Mouse (Mus musculus): ENCODE measurements around the gene Defb20. TPM values are rescaled to one million over a fixed set of nuclear protein-coding genes. Genes with fewer than 3 reads are reported as not detected.
"Not testable (repeated sequence)": the region's sequence is repeated elsewhere in the genome, so short reads cannot be mapped to it uniquely, and the experiment has no call there.

Gene Defb20
- polyA plus RNA-seq (2015; fragmentation: Nextera tagmentation; extraction: Ambion mirVana), result not detected in 2 replicates

DNA sequence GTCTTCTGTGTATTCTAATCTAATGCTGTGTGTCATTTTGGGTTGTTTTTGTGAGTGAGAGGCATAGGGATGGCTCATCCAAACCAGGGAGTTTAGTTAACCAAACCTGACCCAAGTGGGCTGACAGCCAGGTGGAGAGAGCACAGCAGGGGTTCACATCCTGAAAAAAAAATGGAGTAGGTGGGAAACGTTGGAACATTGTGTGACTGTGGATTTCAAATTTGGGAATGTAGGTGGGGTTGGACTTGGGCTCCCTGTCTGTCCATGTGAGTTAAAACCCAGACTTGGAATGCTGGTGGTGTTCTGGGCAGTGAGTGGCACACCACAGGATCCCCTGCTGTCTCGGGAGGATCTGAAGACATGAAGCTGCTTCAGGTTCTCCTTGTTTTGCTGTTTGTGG, at the start of gene Defb20:
Gene Defb20, plus strand, starts transcription at position 301 of the 400 bp plus-strand sequence.
- H3K27ac ChIP-seq, result no peak within 1 kb of the TSS
- H3K9ac ChIP-seq, result no peak within 1 kb of the TSS
- no peaks in the 10 kb centered on the region for H3K4me1 ChIP-seq
- WGBS, result 57% methylated on average over 2 of the region's 2 CpGs
- no peak for ATAC-seq (replicated peaks; ENCODE audit: low FRiP score)
- H3K4me3 ChIP-seq (replicated peaks), result no peak within 1 kb of the TSS
- H3K4me2 ChIP-seq, result no peak within 1 kb of the TSS
- no peaks in the 10 kb centered on the region for H3K27me3 ChIP-seq
- no peaks in the 10 kb centered on the region for H3K9me3 ChIP-seq (replicated peaks)
- H3K36me3 ChIP-seq, result no peaks in the 10 kb centered on the region

DNA sequence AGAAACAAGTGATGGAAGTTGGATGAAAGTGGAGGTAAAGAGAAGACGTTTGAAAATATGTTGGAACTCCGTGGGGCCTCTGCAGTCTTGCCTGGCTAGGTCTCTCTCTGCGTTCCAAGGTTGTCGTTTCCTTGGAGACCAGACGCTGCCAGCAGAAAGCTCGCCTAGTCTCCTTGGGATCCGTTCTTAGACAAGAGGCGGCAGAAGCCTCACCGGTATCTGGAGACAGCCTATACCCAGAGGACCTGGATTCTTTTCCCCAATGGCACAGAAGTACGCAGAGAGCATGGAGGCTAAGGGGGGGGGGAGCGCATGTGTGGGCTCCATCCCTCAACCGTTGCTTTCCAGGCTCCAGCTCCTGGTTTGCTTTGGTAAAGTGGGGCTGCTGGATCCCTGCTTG, 49.4 kb upstream of the Defb20 start:
- Histone ChIP-seq H3K4me1 (peaks cover 10% of the 10 kb centered on the region), H3K27ac (no peak overlapping the region), H3K4me2 (peak overlapping the region; percentile 48), H3K36me3 (no peaks in the 10 kb centered on the region), H3K9me3 (replicated peaks) (no peaks in the 10 kb centered on the region; the same call in 1 of the 2 replicates), H3K27me3 (0 out of 2 replicates have a peak, but pooled peaks cover 3% of the 10 kb centered on the region), H3K4me3 (replicated peaks) (peak overlapping the region; percentile 17; the same call in 1 of the 2 replicates), H3K9ac (no peak overlapping the region)
- WGBS, result 6% methylated on average over 12 of the region's 12 CpGs
- peak; percentile 62; the same call in 1 of the 2 replicates for ATAC-seq (replicated peaks; ENCODE audit: low FRiP score)

DNA sequence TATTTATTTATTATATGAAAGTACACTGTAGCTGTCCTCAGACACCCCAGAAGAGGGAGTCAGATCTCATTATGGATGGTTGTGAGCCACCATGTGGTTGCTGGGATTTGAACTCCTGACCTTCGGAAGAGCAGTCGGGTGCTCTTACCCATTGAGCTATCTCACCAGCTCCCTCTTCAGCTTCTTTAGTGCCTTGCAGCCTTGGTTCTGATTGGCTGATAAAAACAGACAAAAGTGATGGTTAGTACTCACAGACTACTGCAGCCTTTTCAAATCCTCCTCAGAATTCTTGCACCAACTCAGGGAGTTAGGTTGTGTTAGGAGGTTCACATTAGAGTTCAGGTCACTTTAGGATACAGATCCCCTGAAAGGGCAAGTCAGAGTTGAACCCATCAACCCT, 48.4 kb upstream of the Defb20 start:
- H3K4me3 ChIP-seq (replicated peaks); H3K9ac ChIP-seq; H3K4me2 ChIP-seq; H3K9me3 ChIP-seq (replicated peaks); H3K27ac ChIP-seq; ATAC-seq (replicated peaks; ENCODE audit: low FRiP score); H3K36me3 ChIP-seq; H3K27me3 ChIP-seq: not testable (repeated sequence)
- peaks cover 10% of the 10 kb centered on the region for H3K4me1 ChIP-seq
- 93% methylated on average over 2 of the region's 2 CpGs for WGBS

DNA sequence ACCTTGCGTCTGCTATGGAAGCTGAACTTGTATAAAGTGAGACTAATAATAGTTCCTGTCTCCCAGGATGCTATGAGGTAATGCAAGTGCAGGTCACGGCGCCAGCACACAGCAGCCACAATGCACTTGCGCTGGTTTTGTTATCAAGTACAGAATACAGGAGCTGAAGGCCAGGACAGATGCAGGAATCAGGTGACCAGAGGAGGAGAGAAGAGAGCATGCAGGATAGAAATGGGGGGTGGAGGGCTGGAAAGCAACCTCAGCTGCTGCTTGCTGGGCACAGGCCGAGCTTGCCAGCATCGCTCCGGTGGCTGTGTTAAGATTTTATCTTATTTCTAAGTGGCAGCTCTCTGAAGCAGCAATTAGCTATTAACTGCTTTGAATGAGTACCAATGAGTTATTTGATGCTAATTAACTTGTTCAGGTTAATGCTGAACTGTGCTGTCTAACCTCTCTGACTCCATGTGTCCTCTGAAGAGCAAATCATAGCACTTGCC, 40.4 kb upstream of the Defb20 start:
- no peak overlapping the region for H3K4me3 ChIP-seq (replicated peaks)
- 0 out of 2 replicates have a peak overlapping the region, but pooled peaks have one; percentile 82 for H3K4me2 ChIP-seq
- H3K27me3 ChIP-seq, result peaks cover 10% of the 10 kb centered on the region; the same call in 1 of the 2 replicates
- peaks cover 15% of the 10 kb centered on the region for H3K4me1 ChIP-seq
- ATAC-seq (replicated peaks; ENCODE audit: low FRiP score), result peak; percentile 55
- no peaks in the 10 kb centered on the region for H3K9me3 ChIP-seq (replicated peaks)
- H3K36me3 ChIP-seq, result no peaks in the 10 kb centered on the region
- WGBS, result 66% methylated on average over 7 of the region's 7 CpGs
- H3K9ac ChIP-seq, result no peak overlapping the region
- peak overlapping the region; percentile 39 for H3K27ac ChIP-seq

DNA sequence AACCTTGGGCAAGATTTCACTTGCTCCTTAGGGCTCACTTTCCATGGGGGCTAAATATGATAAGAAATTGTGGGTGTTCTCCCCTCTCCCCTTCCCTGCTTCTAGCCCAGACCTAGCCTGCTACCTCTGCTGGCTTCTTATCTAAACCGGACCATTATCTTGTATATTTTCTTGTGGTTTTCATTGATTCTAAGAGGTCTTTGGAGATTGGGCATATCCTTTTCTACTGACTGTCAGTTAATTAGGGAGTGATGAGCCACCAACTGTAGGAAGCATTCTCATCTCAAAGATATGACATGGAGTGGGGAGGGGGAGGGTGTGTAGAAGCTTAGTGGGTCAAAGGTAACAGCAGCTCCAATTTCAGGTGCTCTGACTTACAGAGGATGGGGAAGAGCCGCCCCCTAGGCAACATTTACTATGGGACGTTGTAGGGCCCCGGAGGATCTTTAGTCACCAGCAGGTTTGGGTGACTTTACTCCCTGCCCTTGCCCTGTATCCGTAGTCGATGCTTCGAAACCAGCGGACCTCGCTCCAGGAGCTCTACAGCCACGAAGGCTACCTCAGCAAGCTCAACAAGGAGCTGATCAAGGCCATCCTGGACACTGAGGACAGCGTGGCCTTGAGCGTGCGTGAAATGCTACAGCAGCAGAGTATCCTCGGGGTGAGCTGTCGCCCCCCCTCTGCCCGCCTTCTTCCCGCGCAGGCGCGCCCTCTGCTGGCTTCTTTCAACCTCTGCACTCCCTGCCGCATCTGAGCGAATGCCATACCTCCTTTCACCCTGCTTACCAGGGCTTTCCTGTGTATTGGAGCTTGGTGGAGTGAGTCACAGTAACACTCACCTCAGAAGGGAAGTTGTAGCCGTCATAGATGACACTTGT, 39.6 kb upstream of the Defb20 start:
- Histone ChIP-seq H3K27ac (peak overlapping the region; percentile 25), H3K27me3 (peaks cover 10% of the 10 kb centered on the region; the same call in 1 of the 2 replicates), H3K9ac (peak overlapping the region; percentile 48), H3K36me3 (no peaks in the 10 kb centered on the region), H3K4me3 (replicated peaks) (peak overlapping the region; percentile 35), H3K9me3 (replicated peaks) (no peaks in the 10 kb centered on the region), H3K4me2 (peak overlapping the region; percentile 82), H3K4me1 (peaks cover 18% of the 10 kb centered on the region)
- peak; percentile 68 for ATAC-seq (replicated peaks; ENCODE audit: low FRiP score)
- WGBS, result 4% methylated on average over 23 of the region's 23 CpGs

DNA sequence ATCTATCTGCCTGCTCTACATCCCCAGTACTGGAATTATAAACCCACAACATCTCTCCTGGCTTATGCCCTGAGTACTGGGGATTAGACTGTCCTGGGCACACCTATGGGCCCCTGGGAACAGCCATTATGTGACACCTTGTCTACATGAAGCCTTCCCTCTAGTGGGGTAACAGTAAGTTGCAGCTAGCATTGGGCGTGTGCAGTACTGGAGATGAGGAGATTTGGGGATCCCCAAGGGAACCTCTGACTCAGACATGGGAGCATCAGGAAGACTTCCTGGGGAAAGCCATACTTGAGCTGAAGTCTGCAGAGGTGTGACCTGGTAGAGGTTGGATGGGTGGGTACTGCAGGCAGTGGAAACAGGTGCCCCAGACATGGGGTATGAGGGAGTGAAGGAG, 37.9 kb upstream of the Defb20 start:
- no peak for ATAC-seq (replicated peaks; ENCODE audit: low FRiP score)
- Histone ChIP-seq H3K4me1 (peaks cover 29% of the 10 kb centered on the region), H3K4me3 (replicated peaks) (no peak overlapping the region), H3K9ac (no peak overlapping the region), H3K27ac (no peak overlapping the region), H3K4me2 (no peak overlapping the region), H3K36me3 (no peaks in the 10 kb centered on the region), H3K27me3 (peaks cover 6% of the 10 kb centered on the region; the same call in 1 of the 2 replicates), H3K9me3 (replicated peaks) (no peaks in the 10 kb centered on the region)
- WGBS, result 68% methylated on average over 1 of the region's 1 CpGs

DNA sequence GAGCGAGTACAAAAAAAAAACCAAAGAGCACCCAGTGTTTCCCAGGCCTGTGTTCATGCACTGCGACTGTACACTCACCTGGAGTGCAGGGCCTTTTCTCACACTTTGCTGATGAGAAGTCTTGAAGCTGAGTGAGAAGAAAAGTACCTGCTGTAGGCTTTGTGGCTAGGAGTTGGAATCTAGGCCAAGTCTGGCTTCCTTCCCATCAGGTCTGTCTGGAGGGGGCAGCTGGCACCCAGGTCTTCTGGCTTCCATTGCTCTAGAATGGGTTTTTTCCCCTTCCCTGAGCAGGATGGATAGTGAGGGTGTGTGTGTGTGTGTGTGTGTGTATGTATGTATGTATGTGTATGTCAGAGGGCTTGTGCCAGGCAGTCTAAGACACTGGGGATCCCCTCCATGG, 37.0 kb upstream of the Defb20 start:
- Histone ChIP-seq H3K36me3 (no peaks in the 10 kb centered on the region), H3K27me3 (peaks cover 7% of the 10 kb centered on the region; the same call in 1 of the 2 replicates), H3K9me3 (replicated peaks) (no peaks in the 10 kb centered on the region), H3K4me3 (replicated peaks) (no peak overlapping the region), H3K27ac (no peak overlapping the region), H3K9ac (no peak overlapping the region), H3K4me2 (no peak overlapping the region), H3K4me1 (peaks cover 33% of the 10 kb centered on the region)
- 80% methylated on average over 2 of the region's 2 CpGs for WGBS
- no peak for ATAC-seq (replicated peaks; ENCODE audit: low FRiP score)

DNA sequence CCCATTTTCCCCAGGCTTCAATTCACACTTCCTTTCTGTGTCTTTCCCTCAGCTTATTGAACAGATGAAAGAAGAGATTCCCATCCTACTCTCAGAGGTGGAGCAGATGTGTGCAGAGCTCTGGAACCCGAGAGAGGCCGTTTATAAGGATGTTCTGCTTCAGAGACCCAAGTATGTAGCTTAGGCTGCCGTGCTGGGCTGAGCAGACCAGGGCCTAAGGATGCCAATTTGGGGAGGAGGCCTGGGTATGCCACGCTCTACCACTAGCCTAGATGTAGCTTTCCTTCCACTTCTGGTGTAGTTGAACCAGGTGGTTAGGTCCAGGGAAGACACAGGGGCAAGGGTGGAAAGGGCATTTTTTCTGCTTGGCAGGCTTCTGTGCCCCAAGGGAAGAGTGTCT, 34.5 kb upstream of the Defb20 start:
- no peaks in the 10 kb centered on the region for H3K36me3 ChIP-seq
- WGBS, result 37% methylated on average over 4 of the region's 4 CpGs
- H3K9me3 ChIP-seq (replicated peaks), result no peaks in the 10 kb centered on the region
- peak overlapping the region; percentile 42 for H3K27ac ChIP-seq
- peaks cover 29% of the 10 kb centered on the region for H3K4me1 ChIP-seq
- peak; percentile 47; the same call in 1 of the 2 replicates for ATAC-seq (replicated peaks; ENCODE audit: low FRiP score)
- H3K4me3 ChIP-seq (replicated peaks), result no peak overlapping the region
- no peak overlapping the region for H3K9ac ChIP-seq
- no peak overlapping the region for H3K4me2 ChIP-seq
- peaks cover 9% of the 10 kb centered on the region; the same call in 1 of the 2 replicates for H3K27me3 ChIP-seq

DNA sequence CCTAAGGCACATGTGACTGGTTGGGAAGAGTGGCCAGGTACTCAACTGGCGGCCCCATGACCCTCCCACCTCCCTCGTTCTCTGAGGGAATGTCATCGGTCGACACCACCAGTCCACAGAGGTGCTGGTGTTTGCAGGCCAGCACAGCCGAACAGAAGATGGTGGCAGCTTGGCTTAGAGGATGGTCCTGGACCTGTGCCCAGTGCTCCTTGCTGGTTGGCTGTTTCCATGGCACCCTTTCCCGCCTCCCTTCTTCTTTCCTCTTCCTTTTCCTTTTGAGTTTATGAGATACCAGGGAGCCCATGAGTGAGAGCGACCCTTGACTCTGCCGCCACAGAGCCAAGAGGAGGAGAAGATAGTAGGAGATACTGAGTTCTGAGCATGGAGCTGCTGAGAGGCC, 33.6 kb upstream of the Defb20 start:
- no peak overlapping the region for H3K9ac ChIP-seq
- H3K4me2 ChIP-seq, result no peak overlapping the region
- H3K27ac ChIP-seq, result peak overlapping the region; percentile 42; the same call in 1 of the 2 replicates
- peaks cover 7% of the 10 kb centered on the region; the same call in 1 of the 2 replicates for H3K27me3 ChIP-seq
- H3K4me1 ChIP-seq, result peaks cover 34% of the 10 kb centered on the region
- H3K9me3 ChIP-seq (replicated peaks), result no peaks in the 10 kb centered on the region
- 88% methylated on average over 8 of the region's 8 CpGs for WGBS
- no peak for ATAC-seq (replicated peaks; ENCODE audit: low FRiP score)
- H3K36me3 ChIP-seq, result no peaks in the 10 kb centered on the region
- no peak overlapping the region for H3K4me3 ChIP-seq (replicated peaks)

DNA sequence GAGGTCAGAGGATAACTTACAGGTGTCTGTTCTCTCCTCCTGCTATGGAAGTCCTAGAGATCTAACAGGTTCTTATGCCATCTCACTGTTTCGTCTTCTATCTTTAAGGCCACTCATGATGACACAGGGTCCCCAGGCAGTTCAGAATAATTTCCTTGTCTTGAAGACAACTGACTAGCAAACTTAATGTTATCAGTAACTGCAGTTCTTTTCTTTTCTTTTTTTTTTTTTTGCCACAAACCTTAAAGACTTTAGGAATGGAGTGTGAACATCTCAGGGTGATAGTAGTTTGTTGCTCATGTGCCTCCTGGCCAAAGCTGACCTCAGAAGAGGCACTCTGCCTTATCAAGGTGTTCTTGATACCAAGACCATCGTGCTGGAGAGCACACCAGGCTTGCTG, 30.2 kb upstream of the Defb20 start:
- no peak for ATAC-seq (replicated peaks; ENCODE audit: low FRiP score)
- H3K4me3 ChIP-seq (replicated peaks), result no peak overlapping the region
- H3K9ac ChIP-seq, result no peak overlapping the region
- no peaks in the 10 kb centered on the region for H3K9me3 ChIP-seq (replicated peaks)
- 73% methylated on average over 2 of the region's 2 CpGs for WGBS
- H3K36me3 ChIP-seq, result no peaks in the 10 kb centered on the region
- no peak overlapping the region for H3K4me2 ChIP-seq
- 0 out of 2 replicates have a peak, but pooled peaks cover 6% of the 10 kb centered on the region for H3K27me3 ChIP-seq
- no peak overlapping the region for H3K27ac ChIP-seq
- H3K4me1 ChIP-seq, result peaks cover 49% of the 10 kb centered on the region

DNA sequence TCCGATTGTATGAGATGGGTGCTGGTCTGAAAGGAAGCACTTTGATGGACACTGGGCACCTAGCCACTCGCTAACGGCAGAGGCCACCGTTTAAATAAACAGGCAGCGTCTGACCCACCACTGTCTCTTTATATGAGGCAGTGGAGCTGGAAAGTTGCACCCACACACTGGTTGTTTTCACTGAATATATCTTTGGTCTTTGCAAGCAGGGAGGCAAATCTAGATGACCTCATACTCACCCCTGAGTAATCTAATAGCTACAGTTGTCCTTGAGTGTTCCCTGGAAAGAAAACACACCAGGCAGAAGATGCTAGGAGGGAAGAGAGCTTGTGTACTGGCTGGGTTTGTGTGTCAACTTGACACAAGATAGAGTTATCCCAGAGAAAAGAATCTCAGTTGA, 29.4 kb upstream of the Defb20 start:
- 20% methylated on average over 5 of the region's 5 CpGs for WGBS
- no peaks in the 10 kb centered on the region for H3K36me3 ChIP-seq
- 0 out of 2 replicates have a peak, but pooled peaks cover 6% of the 10 kb centered on the region for H3K27me3 ChIP-seq
- no peak overlapping the region for H3K4me3 ChIP-seq (replicated peaks)
- peak overlapping the region; percentile 43 for H3K27ac ChIP-seq
- H3K4me1 ChIP-seq, result peaks cover 42% of the 10 kb centered on the region
- no peak overlapping the region for H3K9ac ChIP-seq
- no peak overlapping the region for H3K4me2 ChIP-seq
- no peaks in the 10 kb centered on the region for H3K9me3 ChIP-seq (replicated peaks)
- 0 out of 2 replicates have a peak, but pooled peaks have one; percentile 19 for ATAC-seq (replicated peaks; ENCODE audit: low FRiP score)

DNA sequence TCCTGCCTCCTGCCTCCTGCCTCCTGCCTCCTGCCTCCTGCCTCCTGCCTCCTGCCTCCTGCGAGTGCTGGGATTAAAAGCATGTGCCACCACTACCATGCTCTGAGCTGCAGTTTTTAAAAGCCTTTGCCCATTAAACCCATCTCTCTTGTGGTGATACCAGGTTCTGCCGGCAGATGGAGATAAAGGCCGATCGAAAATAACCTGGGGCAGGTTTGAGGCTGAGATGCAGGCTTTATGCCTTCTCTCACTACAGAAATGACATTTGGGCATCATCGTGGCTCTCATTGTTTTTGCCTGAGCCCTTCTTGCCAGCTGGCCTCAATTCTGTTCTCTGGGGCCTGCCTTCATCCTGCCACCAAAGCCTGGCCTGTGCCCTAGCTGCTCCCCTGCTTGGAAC, 26.6 kb upstream of the Defb20 start:
- Histone ChIP-seq H3K4me1 (peaks cover 30% of the 10 kb centered on the region), H3K9me3 (replicated peaks) (no peaks in the 10 kb centered on the region), H3K27me3 (no peaks in the 10 kb centered on the region), H3K36me3 (no peaks in the 10 kb centered on the region), H3K27ac (no peak overlapping the region), H3K4me2 (no peak overlapping the region), H3K4me3 (replicated peaks) (no peak overlapping the region), H3K9ac (no peak overlapping the region)
- no peak for ATAC-seq (replicated peaks; ENCODE audit: low FRiP score)
- WGBS, result 7% methylated on average over 5 of the region's 5 CpGs
